Mouse (Mus musculus) heart, postnatal 0 days (tissue): Measurements from ENCODE around the gene Lrrc3. TPM values are rescaled to one million over a fixed set of nuclear protein-coding genes. Genes with fewer than 3 reads are reported as not detected.
A peak's percentile ranks its signal among the peaks of the same experiment; 100 is the strongest.

Source experiments
- ATAC-seq: fragments of 200-750 bp; cut with Nextera tagmentation; 2 replicates; pipeline ENCODE4 v1.8.0; 2017; ENCODE audit warnings: low read depth, moderate number of reproducible peaks, moderate library complexity; ENCODE audit not compliant: insufficient read depth
- DNase-seq: peaks from one replicate; pipeline ENCODE4 v3.0.0-alpha.2; 2016; ENCODE audit warnings: low spot score
- H3K27ac ChIP-seq: fragments of 300-500 bp; sonication (generic); 2 replicates; pipeline ENCODE4 v1.5.1; 2014; ENCODE audit warnings: low read depth, mild to moderate bottlenecking
- H3K27me3 ChIP-seq: fragments of 300-500 bp; sonication (generic); 2 replicates; pipeline ENCODE4 v1.6.1; 2014; ENCODE audit warnings: low read length, mixed read lengths; ENCODE audit not compliant: control insufficient read depth, insufficient read depth
- H3K36me3 ChIP-seq: fragments of 300-500 bp; sonication (generic); replicated peaks from 2 replicates; pipeline ENCODE4 v1.6.1; 2014; ENCODE audit warnings: low read length, mixed read lengths; ENCODE audit not compliant: control insufficient read depth, insufficient read depth
- H3K4me1 ChIP-seq: fragments of 300-500 bp; sonication (generic); 2 replicates; pipeline ENCODE4 v1.6.1; 2014; ENCODE audit warnings: antibody characterized with exemption; ENCODE audit not compliant: control insufficient read depth, insufficient read depth
- H3K4me2 ChIP-seq: fragments of 300-500 bp; sonication (generic); 2 replicates; pipeline ENCODE4 v1.6.1; 2014; ENCODE audit warnings: low read depth, mild to moderate bottlenecking, low read length, moderate library complexity
- H3K4me3 ChIP-seq: fragments of 300-500 bp; sonication (generic); 2 replicates; pipeline ENCODE4 v1.5.1; 2014; ENCODE audit warnings: low read depth, low read length
- H3K9ac ChIP-seq: fragments of 300-500 bp; sonication (generic); replicated peaks from 2 replicates; pipeline ENCODE4 v1.6.1; 2014; ENCODE audit warnings: low read depth, low read length, mixed read lengths
- H3K9me3 ChIP-seq: fragments of 300-500 bp; sonication (generic); replicated peaks from 2 replicates; pipeline ENCODE4 v1.6.1; 2016; ENCODE audit warnings: low read length; ENCODE audit not compliant: control insufficient read depth
- CTCF ChIP-seq: IDR thresholded peaks from 2 replicates; pipeline ENCODE4 v1.5.1; 2016; ENCODE audit warnings: antibody characterized with exemption, control low read depth, low read depth
- EP300 ChIP-seq: IDR thresholded peaks from 2 replicates; pipeline ENCODE4 v1.6.1; 2016; ENCODE audit warnings: antibody characterized with exemption, low read depth
- WGBS: fragments of 180-500 bp; shearing (Covaris S2); extraction: QIAGEN DNeasy Blood & Tissue Kit; methylation state at CpG from one replicate; pipeline ENCODE4 v1.1.7; 2014; 5-methylcytosine and 5-hydroxymethylcytosine counted together
- polyA plus RNA-seq: library from polyadenylated mRNA; unstranded; fragments of >200 nt; fragmentation: Nextera tagmentation; extraction: Ambion mirVana; gene quantifications from 2 replicates; pipeline ENCODE4 v1.2.1, GENCODE M21; 2015
- total RNA-seq: library from RNA; depleted of rRNA; stranded (reverse); fragments of >200 nt; gene quantifications from 2 replicates; pipeline ENCODE4 v1.2.3, GENCODE M21; 2014; ENCODE audit warnings: low replicate concordance

The Lrrc3 gene
- total and polyA plus RNA-seq, 2 experiments from 2014 or later, result 0.63 to 2.5 TPM

- Histone ChIP-seq H3K9ac (no peak overlapping the region), H3K4me3 (no peak overlapping the region), H3K36me3 (no peaks in the 10 kb centered on the region), H3K27me3 (no peaks in the 10 kb centered on the region), H3K4me2 (no peak overlapping the region), H3K4me1 (no peaks in the 10 kb centered on the region), H3K9me3 (no peaks in the 10 kb centered on the region), H3K27ac (no peak overlapping the region)
- TF ChIP-seq CTCF, result no peak
- TF ChIP-seq EP300, result no peak
- DNase-seq, result no peak
- 51% methylated on average over 12 of the region's 12 CpGs for WGBS
- no peak for ATAC-seq
Measured at GRCm38 (mm10) chr10:77886007-77886747, 16.2 kb downstream of the Lrrc3 start.

DNA sequence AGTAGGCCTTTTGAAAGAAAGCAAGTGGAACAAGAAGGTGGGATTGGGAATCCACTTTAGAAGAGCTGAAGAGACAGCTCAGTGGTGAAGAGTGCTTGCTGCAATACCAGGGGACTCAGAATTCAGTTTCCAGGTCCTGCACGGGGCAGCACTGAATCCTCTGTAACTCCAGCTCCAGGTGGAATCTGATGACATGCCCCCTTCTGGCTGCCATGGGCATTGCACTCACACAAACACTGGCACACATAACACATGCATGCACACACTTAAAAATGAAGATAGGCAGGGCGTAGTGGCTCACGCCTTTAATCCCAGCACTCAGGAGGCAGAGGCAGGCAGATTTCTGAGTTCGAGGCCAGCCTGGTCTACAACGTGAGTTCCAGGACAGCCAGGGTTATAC lies 19.8 kb downstream of the Lrrc3 start:
- no peaks in the 10 kb centered on the region for H3K36me3 ChIP-seq
- 77% methylated on average over 5 of the region's 5 CpGs for WGBS
- DNase-seq (no peak), ATAC-seq (no peak)
- TF ChIP-seq EP300 (no peak), CTCF (no peak)
- H3K9ac ChIP-seq, result no peak overlapping the region
- H3K4me2 ChIP-seq, result no peak overlapping the region
- H3K4me3 ChIP-seq, result no peak overlapping the region
- H3K9me3 ChIP-seq, result no peaks in the 10 kb centered on the region
- H3K27me3 ChIP-seq, result no peaks in the 10 kb centered on the region
- no peaks in the 10 kb centered on the region for H3K4me1 ChIP-seq
- H3K27ac ChIP-seq, result no peak overlapping the region

DNA sequence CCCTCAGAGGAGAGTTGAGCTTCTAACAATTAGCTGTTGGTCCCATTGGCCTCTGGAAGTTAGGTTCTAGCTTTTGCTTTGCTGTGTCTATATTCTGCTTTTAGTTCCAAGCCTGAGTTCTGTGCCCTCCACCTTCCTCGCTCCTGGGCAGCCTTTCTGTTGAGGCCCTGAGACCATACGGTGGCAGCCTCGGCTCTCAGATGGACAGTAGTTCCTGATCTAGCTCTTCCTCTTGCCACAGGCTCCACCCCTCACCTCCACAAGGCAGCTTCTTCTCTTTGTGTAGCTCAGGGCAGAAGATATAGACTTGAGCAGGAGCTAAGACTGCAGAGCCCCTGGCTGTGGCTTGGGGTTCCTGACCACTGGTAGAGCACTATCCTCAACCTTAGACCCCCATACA lies 22.0 kb downstream of the Lrrc3 start:
- H3K36me3 ChIP-seq, result no peaks in the 10 kb centered on the region
- H3K4me3 ChIP-seq, result no peak overlapping the region
- ATAC-seq, result no peak
- no peak overlapping the region for H3K27ac ChIP-seq
- H3K27me3 ChIP-seq, result no peaks in the 10 kb centered on the region
- H3K4me2 ChIP-seq, result no peak overlapping the region
- TF ChIP-seq EP300, result no peak
- no peaks in the 10 kb centered on the region for H3K4me1 ChIP-seq
- 53% methylated on average over 3 of the region's 3 CpGs for WGBS
- H3K9ac ChIP-seq, result no peak overlapping the region
- no peak for DNase-seq
- no peaks in the 10 kb centered on the region for H3K9me3 ChIP-seq

GRCm38 (mm10) chr10:77878985-77879384 lies 23.4 kb downstream of the Lrrc3 start:
- no peaks in the 10 kb centered on the region for H3K27me3 ChIP-seq
- peak; percentile 38; the same call in 1 of the 2 replicates for TF ChIP-seq CTCF
- TF ChIP-seq EP300, result no peak
- H3K27ac ChIP-seq, result no peak overlapping the region
- H3K4me2 ChIP-seq, result no peak overlapping the region
- H3K9ac ChIP-seq, result no peak overlapping the region
- H3K36me3 ChIP-seq, result no peaks in the 10 kb centered on the region
- WGBS, result 65% methylated on average over 6 of the region's 6 CpGs
- H3K4me3 ChIP-seq, result no peak overlapping the region
- H3K4me1 ChIP-seq, result no peaks in the 10 kb centered on the region
- ATAC-seq (no peak), DNase-seq (no peak)
- no peaks in the 10 kb centered on the region for H3K9me3 ChIP-seq

DNA sequence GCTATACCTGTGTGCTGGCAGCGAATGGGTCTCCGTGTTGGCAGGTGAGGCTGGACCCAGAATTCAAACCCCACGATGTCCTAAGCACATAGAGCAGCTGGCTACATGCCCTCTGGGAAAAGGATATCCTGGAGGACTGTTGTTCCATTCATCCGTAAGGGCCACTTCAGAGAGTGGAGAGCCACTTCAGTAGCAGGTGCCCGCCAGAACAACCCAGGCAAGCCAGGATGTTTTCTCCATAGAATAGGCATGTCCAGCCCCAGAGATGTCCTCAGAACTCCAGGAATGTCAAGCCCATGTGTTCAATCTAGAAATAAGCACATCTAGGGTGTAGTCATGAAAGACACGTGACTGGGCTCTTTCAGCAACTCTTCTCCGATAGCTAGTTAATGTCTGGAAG lies 32.7 kb downstream of the Lrrc3 start:
- H3K4me2 ChIP-seq, result no peak overlapping the region

GRCm38 (mm10) chr10:77867546-77867945 lies 34.8 kb downstream of the Lrrc3 start:
- Histone ChIP-seq H3K9me3 (no peaks in the 10 kb centered on the region; the same call in 1 of the 2 replicates), H3K9ac (no peak overlapping the region), H3K4me1 (no peaks in the 10 kb centered on the region), H3K27me3 (no peaks in the 10 kb centered on the region), H3K4me3 (no peak overlapping the region), H3K27ac (no peak overlapping the region), H3K4me2 (no peak overlapping the region), H3K36me3 (no peaks in the 10 kb centered on the region)
- DNase-seq (no peak), ATAC-seq (no peak)
- WGBS, result 13% methylated on average over 1 of the region's 1 CpGs
- TF ChIP-seq EP300, result no peak
- TF ChIP-seq CTCF, result no peak

More for the DNA sequence above, 32.7 kb downstream of the Lrrc3 start:
- Histone ChIP-seq H3K9me3 (no peaks in the 10 kb centered on the region; the same call in 1 of the 2 replicates), H3K4me1 (no peaks in the 10 kb centered on the region), H3K4me3 (no peak overlapping the region), H3K9ac (no peak overlapping the region), H3K36me3 (no peaks in the 10 kb centered on the region), H3K27ac (no peak overlapping the region), H3K27me3 (no peaks in the 10 kb centered on the region)
- WGBS, result 73% methylated on average over 7 of the region's 7 CpGs
- TF ChIP-seq CTCF (no peak), EP300 (no peak)
- ATAC-seq, result no peak
- DNase-seq, result no peak
